Mouse (Mus musculus) intestine, postnatal 0 days (tissue): Measurements from ENCODE around the gene 9830107B12Rik. TPM values are rescaled to one million over a fixed set of nuclear protein-coding genes. Genes with fewer than 3 reads are reported as not detected.
"Not testable (repeated sequence)": the region's sequence is repeated elsewhere in the genome, so short reads cannot be mapped to it uniquely, and the experiment has no call there.

Source experiments
- ATAC-seq: fragments of 200-750 bp; cut with Nextera tagmentation; 2 replicates; pipeline ENCODE4 v1.8.0; 2017; ENCODE audit warnings: mild to moderate bottlenecking, moderate TSS enrichment, moderate library complexity
- H3K27ac ChIP-seq: fragments of 300-500 bp; sonication (generic); 2 replicates; pipeline ENCODE4 v1.5.1; 2014; ENCODE audit warnings: mild to moderate bottlenecking, low read depth, low read length, moderate library complexity
- H3K27me3 ChIP-seq: fragments of 300-500 bp; sonication (generic); replicated peaks from 2 replicates; pipeline ENCODE4 v1.6.1; 2014; ENCODE audit warnings: low read length, mixed read lengths; ENCODE audit not compliant: control insufficient read depth, insufficient read depth
- H3K36me3 ChIP-seq: fragments of 300-500 bp; sonication (generic); 2 replicates; pipeline ENCODE4 v1.6.1; 2014; ENCODE audit warnings: mild to moderate bottlenecking, moderate library complexity; ENCODE audit not compliant: control insufficient read depth, insufficient read depth
- H3K4me1 ChIP-seq: fragments of 300-500 bp; sonication (generic); replicated peaks from 2 replicates; pipeline ENCODE4 v1.6.1; 2014; ENCODE audit warnings: antibody characterized with exemption, low read length, mixed read lengths; ENCODE audit not compliant: control insufficient read depth, insufficient read depth
- H3K4me2 ChIP-seq: fragments of 300-500 bp; sonication (generic); replicated peaks from 2 replicates; pipeline ENCODE4 v1.6.1; 2014; ENCODE audit warnings: low read depth, mild to moderate bottlenecking, moderate library complexity
- H3K4me3 ChIP-seq: fragments of 300-500 bp; sonication (generic); 2 replicates; pipeline ENCODE4 v1.5.1; 2014; ENCODE audit warnings: low read depth, low read length
- H3K9ac ChIP-seq: fragments of 300-500 bp; sonication (generic); 2 replicates; pipeline ENCODE4 v1.6.1; 2014; ENCODE audit warnings: mild to moderate bottlenecking, low read depth, low read length
- H3K9me3 ChIP-seq: fragments of 300-500 bp; sonication (generic); 2 replicates; pipeline ENCODE4 v1.6.1; 2016; ENCODE audit warnings: mixed run types; ENCODE audit not compliant: control insufficient read depth
- CTCF ChIP-seq: sonication (generic); IDR thresholded peaks from 2 replicates; pipeline ENCODE4 v1.5.1; 2016; ENCODE audit warnings: low read depth, mild to moderate bottlenecking, control low read depth, antibody characterized with exemption, moderate library complexity
- WGBS: fragments of 180-500 bp; shearing (Covaris S2); extraction: QIAGEN DNeasy Blood & Tissue Kit; methylation state at CpG from one replicate; pipeline ENCODE4 v1.1.7; 2014; 5-methylcytosine and 5-hydroxymethylcytosine counted together
- polyA plus RNA-seq: library from polyadenylated mRNA; unstranded; fragments of >200 nt; fragmentation: Nextera tagmentation; extraction: Ambion mirVana; gene quantifications from 2 replicates; pipeline ENCODE4 v1.2.1, GENCODE M21; 2015

Gene 9830107B12Rik
- polyA plus RNA-seq = not detected in 2 replicates

GRCm38 (mm10) chr17:48146120-48146519 is at the start of gene 9830107B12Rik:
TSS of gene 9830107B12Rik (minus strand) at chr17:48146268.
- Histone ChIP-seq H3K27me3 (no peaks in the 10 kb centered on the region), H3K27ac (no peak within 1 kb of the TSS), H3K9ac (no peak within 1 kb of the TSS), H3K4me1 (no peaks in the 10 kb centered on the region), H3K4me3 (no peak within 1 kb of the TSS), H3K36me3 (no peaks in the 10 kb centered on the region), H3K9me3 (no peaks in the 10 kb centered on the region), H3K4me2 (no peak within 1 kb of the TSS)
- TF ChIP-seq CTCF = no peak
- no peak for ATAC-seq
- WGBS = 73% methylated on average over 3 of the region's 3 CpGs

- no peak overlapping the region for H3K27ac ChIP-seq
- ATAC-seq = no peak
- H3K4me1 ChIP-seq = no peaks in the 10 kb centered on the region
- TF ChIP-seq CTCF = no peak
- H3K9ac ChIP-seq = no peak overlapping the region
- no peaks in the 10 kb centered on the region for H3K36me3 ChIP-seq
- H3K4me3 ChIP-seq = no peak overlapping the region
- no peaks in the 10 kb centered on the region for H3K9me3 ChIP-seq
- H3K4me2 ChIP-seq = no peak overlapping the region
- no peaks in the 10 kb centered on the region for H3K27me3 ChIP-seq
- WGBS = 63% methylated on average over 2 of the region's 2 CpGs
These were observed 46.3 kb upstream of the 9830107B12Rik start for GRCm38 (mm10) chr17:48192366-48192765.

GRCm38 (mm10) chr17:48185252-48185651 is 39.2 kb upstream of the 9830107B12Rik start:
- no peak for ATAC-seq
- Histone ChIP-seq H3K4me2 (no peak overlapping the region), H3K9ac (no peak overlapping the region), H3K4me1 (no peaks in the 10 kb centered on the region), H3K4me3 (no peak overlapping the region), H3K9me3 (no peaks in the 10 kb centered on the region), H3K36me3 (no peaks in the 10 kb centered on the region), H3K27me3 (no peaks in the 10 kb centered on the region), H3K27ac (no peak overlapping the region)
- TF ChIP-seq CTCF = no peak
- WGBS = 29% methylated on average over 5 of the region's 5 CpGs

GRCm38 (mm10) chr17:48167103-48167502 is 21.0 kb upstream of the 9830107B12Rik start, which contains the start of gene A530064D06Rik:
TSS of gene A530064D06Rik (minus strand) at chr17:48167275.
- not testable (repeated sequence) for H3K4me1 ChIP-seq, H3K27me3 ChIP-seq, H3K9ac ChIP-seq, H3K36me3 ChIP-seq, H3K4me2 ChIP-seq, H3K4me3 ChIP-seq, H3K9me3 ChIP-seq, H3K27ac ChIP-seq, ATAC-seq
- 82% methylated on average over 2 of the region's 2 CpGs for WGBS

- Histone ChIP-seq H3K27me3 (no peaks in the 10 kb centered on the region), H3K27ac (no peak overlapping the region), H3K4me1 (no peaks in the 10 kb centered on the region), H3K9ac (no peak overlapping the region), H3K4me3 (no peak overlapping the region), H3K36me3 (no peaks in the 10 kb centered on the region), H3K9me3 (peaks cover 10% of the 10 kb centered on the region; the same call in 1 of the 2 replicates), H3K4me2 (no peak overlapping the region)
- ATAC-seq = no peak
- no peak for TF ChIP-seq CTCF
- WGBS = 27% methylated on average over 1 of the region's 1 CpGs
These were observed 11.5 kb upstream of the 9830107B12Rik start for GRCm38 (mm10) chr17:48157382-48158076.

GRCm38 (mm10) chr17:48132810-48133209 is 13.3 kb downstream of the 9830107B12Rik start:
- Histone ChIP-seq H3K36me3 (no peaks in the 10 kb centered on the region), H3K4me2 (no peak overlapping the region), H3K9me3 (no peaks in the 10 kb centered on the region), H3K4me1 (no peaks in the 10 kb centered on the region), H3K4me3 (no peak overlapping the region), H3K9ac (no peak overlapping the region), H3K27ac (no peak overlapping the region), H3K27me3 (no peaks in the 10 kb centered on the region)
- TF ChIP-seq CTCF = no peak
- WGBS = 79% methylated on average over 2 of the region's 2 CpGs
- ATAC-seq = no peak
